Mouse (Mus musculus): Measurements from ENCODE around the gene Klc4. TPM values are rescaled to one million over a fixed set of nuclear protein-coding genes. Genes with fewer than 3 reads are reported as not detected.
A peak's percentile ranks its signal among the peaks of the same experiment; 100 is the strongest.

Gene Klc4
- 49.1 and 54.1 TPM in 2 replicates for polyA plus RNA-seq (2015; fragmentation: Nextera tagmentation; extraction: Ambion mirVana)

DNA sequence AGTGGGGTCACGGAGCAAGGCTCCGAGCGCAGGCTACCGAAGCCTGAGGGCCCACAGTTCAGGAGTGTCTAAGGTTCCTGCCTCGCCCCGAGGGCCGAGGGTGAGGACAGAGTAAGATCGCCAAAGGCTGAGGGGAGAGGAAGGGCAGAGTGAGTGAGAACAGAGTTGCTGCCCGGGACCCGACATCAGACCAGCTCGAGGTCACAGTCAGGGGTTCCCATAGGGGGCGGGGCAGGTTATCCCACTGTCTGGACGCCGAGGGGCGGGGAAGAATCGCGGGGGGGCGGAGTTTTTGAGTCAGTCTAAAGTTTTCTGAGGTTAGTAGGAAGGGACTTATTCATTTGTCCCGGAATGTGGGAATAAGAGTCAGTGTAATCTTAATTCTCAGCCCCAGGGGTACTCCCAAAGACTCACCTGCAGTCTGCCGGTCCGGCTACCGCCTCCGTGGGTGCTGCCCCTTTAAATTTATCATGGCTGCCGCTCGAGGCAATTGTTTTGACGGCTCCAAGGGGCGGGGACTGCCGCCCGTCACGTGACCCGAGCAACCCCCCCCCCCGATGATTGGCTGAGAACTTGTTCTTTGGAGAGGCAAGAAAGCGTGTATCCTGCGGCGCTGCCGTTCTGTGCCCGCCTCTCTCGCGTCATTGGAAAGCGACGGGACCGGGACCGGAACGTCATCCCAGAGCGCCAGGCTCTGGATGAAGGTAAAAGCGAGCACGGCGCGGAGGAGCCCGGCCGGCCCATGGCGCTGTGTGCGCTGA, at the start of gene Klc4, which contains the start of gene Mrpl2:
Gene Klc4, minus strand, starts transcription at position 462 of the 761 bp plus-strand sequence.
Gene Mrpl2, plus strand, starts transcription at position 669 of the 761 bp plus-strand sequence.
- peak; percentile 72 for ATAC-seq
- WGBS: under 1% methylated on average over 53 of the region's 53 CpGs

GRCm38 (mm10) chr17:46694517-46695063, 48.8 kb upstream of the Klc4 start:
- WGBS: 82% methylated on average over 1 of the region's 1 CpGs
- no peak overlapping the region for H3K27ac ChIP-seq
- H3K9me3 ChIP-seq: no peaks in the 10 kb centered on the region
- H3K4me2 ChIP-seq (replicated peaks): no peak overlapping the region
- H3K27me3 ChIP-seq: no peaks in the 10 kb centered on the region
- no peak for ATAC-seq
- peaks cover 43% of the 10 kb centered on the region for H3K36me3 ChIP-seq
- no peaks in the 10 kb centered on the region for H3K4me1 ChIP-seq (replicated peaks)
- no peak overlapping the region for H3K4me3 ChIP-seq (replicated peaks)
- no peak overlapping the region for H3K9ac ChIP-seq (replicated peaks)

More for the DNA sequence above, at the start of gene Klc4, which contains the start of gene Mrpl2:
- Histone ChIP-seq H3K9ac (replicated peaks) (peak within 1 kb of the TSS; percentile 81), H3K36me3 (peaks cover 31% of the 10 kb centered on the region), H3K4me2 (replicated peaks) (peak within 1 kb of the TSS; percentile 89), H3K9me3 (no peaks in the 10 kb centered on the region), H3K4me1 (replicated peaks) (peaks cover 39% of the 10 kb centered on the region), H3K27ac (peak within 1 kb of the TSS; percentile 83), H3K27me3 (no peaks in the 10 kb centered on the region), H3K4me3 (replicated peaks) (peak within 1 kb of the TSS; percentile 72)

GRCm38 (mm10) chr17:46691390-46691789, 45.6 kb upstream of the Klc4 start:
- Histone ChIP-seq H3K36me3 (peaks cover 36% of the 10 kb centered on the region), H3K4me2 (replicated peaks) (no peak overlapping the region), H3K4me3 (replicated peaks) (no peak overlapping the region), H3K27me3 (no peaks in the 10 kb centered on the region), H3K9ac (replicated peaks) (no peak overlapping the region), H3K9me3 (no peaks in the 10 kb centered on the region), H3K27ac (no peak overlapping the region), H3K4me1 (replicated peaks) (no peaks in the 10 kb centered on the region)
- WGBS: 96% methylated on average over 2 of the region's 2 CpGs
- ATAC-seq: no peak

DNA sequence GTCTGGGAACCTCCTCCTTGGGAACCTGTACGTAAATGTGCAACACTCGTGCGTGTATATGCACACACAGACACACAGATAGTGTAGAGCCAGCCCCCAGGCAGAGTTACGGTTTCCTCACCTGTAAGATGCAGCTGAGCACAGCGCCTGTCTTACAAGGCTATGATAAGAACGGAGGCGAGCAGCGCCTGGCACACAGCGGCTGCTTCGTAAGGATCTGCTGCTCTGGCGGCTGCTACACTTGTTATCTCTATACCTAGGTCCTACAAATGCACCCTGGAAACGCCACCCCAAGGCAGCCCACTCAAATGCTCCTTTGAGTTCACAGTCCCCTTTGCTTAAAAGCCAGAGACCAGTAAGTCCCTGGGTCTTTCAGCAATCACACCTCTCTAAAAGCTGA, 44.8 kb upstream of the Klc4 start:
- H3K4me1 ChIP-seq (replicated peaks): no peaks in the 10 kb centered on the region
- H3K36me3 ChIP-seq: peaks cover 36% of the 10 kb centered on the region
- H3K4me2 ChIP-seq (replicated peaks): no peak overlapping the region

DNA sequence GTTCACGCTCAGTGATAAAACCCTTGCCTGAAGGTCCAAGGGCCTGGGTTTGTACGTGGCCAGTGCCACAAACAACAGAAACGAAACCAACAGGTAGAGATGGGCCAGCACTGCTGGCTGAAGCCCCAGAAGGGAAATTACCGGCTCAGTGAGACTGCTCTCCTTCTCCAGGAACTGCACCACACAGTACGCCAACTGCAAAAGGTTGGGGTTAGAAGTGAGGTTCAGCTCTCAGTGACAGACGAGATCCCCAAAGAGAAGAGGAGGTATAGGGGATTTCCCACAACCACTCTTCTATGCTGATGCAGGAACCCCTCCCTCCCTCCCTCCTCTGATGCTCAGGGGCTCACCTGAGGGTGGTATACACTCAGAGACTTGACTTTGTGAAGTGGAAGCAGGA, 40.1 kb upstream of the Klc4 start:
- WGBS: 92% methylated on average over 6 of the region's 6 CpGs
- no peaks in the 10 kb centered on the region for H3K27me3 ChIP-seq
- H3K27ac ChIP-seq: no peak overlapping the region
- H3K4me1 ChIP-seq (replicated peaks): peaks cover 10% of the 10 kb centered on the region
- H3K9me3 ChIP-seq: no peaks in the 10 kb centered on the region
- no peak overlapping the region for H3K9ac ChIP-seq (replicated peaks)
- H3K4me3 ChIP-seq (replicated peaks): no peak overlapping the region
- peaks cover 52% of the 10 kb centered on the region for H3K36me3 ChIP-seq
- H3K4me2 ChIP-seq (replicated peaks): no peak overlapping the region
- ATAC-seq: no peak

More for the DNA sequence above, 44.8 kb upstream of the Klc4 start:
- no peaks in the 10 kb centered on the region for H3K9me3 ChIP-seq
- ATAC-seq: no peak
- no peaks in the 10 kb centered on the region for H3K27me3 ChIP-seq
- H3K27ac ChIP-seq: no peak overlapping the region
- no peak overlapping the region for H3K4me3 ChIP-seq (replicated peaks)
- WGBS: 97% methylated on average over 12 of the region's 12 CpGs
- H3K9ac ChIP-seq (replicated peaks): no peak overlapping the region

- Histone ChIP-seq H3K4me2 (replicated peaks) (no peak overlapping the region), H3K4me3 (replicated peaks) (no peak overlapping the region), H3K9ac (replicated peaks) (no peak overlapping the region), H3K4me1 (replicated peaks) (peaks cover 32% of the 10 kb centered on the region), H3K27me3 (no peaks in the 10 kb centered on the region), H3K36me3 (peaks cover 57% of the 10 kb centered on the region), H3K9me3 (no peaks in the 10 kb centered on the region), H3K27ac (no peak overlapping the region)
- 86% methylated on average over 16 of the region's 16 CpGs for WGBS
- ATAC-seq: no peak
Measured at GRCm38 (mm10) chr17:46682654-46683389, 37.0 kb upstream of the Klc4 start.

DNA sequence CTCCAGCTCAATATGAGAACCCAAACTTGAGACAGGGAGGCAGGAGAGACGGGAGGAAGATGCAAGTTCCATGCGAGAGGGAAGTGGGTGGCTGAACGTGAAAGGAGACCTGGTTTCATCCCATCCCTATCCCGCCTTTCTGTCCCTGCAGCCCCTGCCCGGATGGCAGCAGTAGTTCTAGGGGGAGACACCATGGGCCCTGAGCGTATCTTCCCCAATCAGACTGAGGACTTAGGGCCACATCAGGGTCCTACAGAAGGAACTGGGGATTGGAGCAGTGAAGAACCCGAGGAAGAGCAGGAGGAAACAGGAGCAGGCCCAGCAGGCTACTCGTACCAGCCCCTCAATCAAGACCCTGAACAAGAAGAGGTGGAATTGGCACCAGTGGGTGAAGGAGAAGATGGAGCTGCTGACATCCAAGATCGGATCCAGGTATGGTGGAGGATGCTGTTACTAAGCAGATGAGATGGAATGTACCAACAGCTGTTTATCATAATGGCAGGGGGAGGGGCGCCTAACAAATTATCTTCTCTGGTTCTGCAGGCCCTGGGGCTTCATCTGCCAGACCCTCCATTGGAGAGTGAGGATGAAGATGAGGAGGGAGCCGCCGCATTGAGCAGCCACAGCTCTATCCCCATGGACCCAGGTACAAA, 35.8 kb upstream of the Klc4 start:
- H3K4me2 ChIP-seq (replicated peaks): peak overlapping the region; percentile 92
- H3K36me3 ChIP-seq: peaks cover 59% of the 10 kb centered on the region
- 27% methylated on average over 12 of the region's 12 CpGs for WGBS
- 0 out of 2 replicates have a peak, but pooled peaks have one; percentile 2 for ATAC-seq
- peak overlapping the region; percentile 66; the same call in 1 of the 2 replicates for H3K27ac ChIP-seq
- peaks cover 32% of the 10 kb centered on the region for H3K4me1 ChIP-seq (replicated peaks)
- H3K9ac ChIP-seq (replicated peaks): peak overlapping the region; percentile 80
- no peaks in the 10 kb centered on the region for H3K9me3 ChIP-seq
- H3K4me3 ChIP-seq (replicated peaks): peak overlapping the region; percentile 71
- H3K27me3 ChIP-seq: no peaks in the 10 kb centered on the region

DNA sequence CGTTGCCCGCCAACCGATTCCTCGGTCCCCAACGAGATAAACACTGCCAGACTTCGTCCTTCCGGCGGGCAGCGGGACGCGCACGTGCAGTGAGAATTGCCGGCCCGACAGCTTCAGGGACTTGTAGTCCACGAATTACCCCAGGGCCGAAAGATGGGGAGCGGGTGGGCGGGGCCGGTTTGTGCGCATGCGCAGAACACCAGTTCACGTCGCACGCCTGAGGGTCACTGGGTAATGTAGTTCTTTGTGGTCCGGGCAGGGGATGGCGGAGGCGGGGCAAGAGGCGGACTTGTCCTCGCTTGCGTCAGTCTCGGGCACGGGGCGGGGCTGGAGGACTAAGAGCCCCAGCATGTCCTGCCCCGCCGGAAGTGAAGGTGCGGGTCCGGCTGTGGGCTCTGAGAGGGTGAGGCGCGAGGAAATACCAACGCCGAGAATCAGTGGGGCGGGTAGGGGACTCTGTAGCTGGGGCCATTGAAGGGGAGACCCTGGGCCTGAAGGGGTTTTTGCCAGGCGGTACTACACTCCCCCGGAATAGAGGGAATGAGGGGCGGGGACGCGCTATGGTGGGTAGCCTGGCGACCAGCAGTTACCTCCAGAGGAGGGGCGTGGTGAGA, 35.0 kb upstream of the Klc4 start, which contains the start of gene Klhdc3:
Gene Klhdc3, minus strand, starts transcription at position 155 of the 614 bp plus-strand sequence.
- peak; percentile 97 for ATAC-seq
- H3K4me2 ChIP-seq (replicated peaks): peak within 1 kb of the TSS; percentile 92
- H3K27me3 ChIP-seq: no peaks in the 10 kb centered on the region
- peaks cover 59% of the 10 kb centered on the region for H3K36me3 ChIP-seq
- H3K4me1 ChIP-seq (replicated peaks): peaks cover 32% of the 10 kb centered on the region
- H3K9ac ChIP-seq (replicated peaks): peak within 1 kb of the TSS; percentile 80
- under 1% methylated on average over 49 of the region's 49 CpGs for WGBS
- peak within 1 kb of the TSS; percentile 91 for H3K27ac ChIP-seq
- H3K4me3 ChIP-seq (replicated peaks): peak within 1 kb of the TSS; percentile 71
- no peaks in the 10 kb centered on the region for H3K9me3 ChIP-seq

DNA sequence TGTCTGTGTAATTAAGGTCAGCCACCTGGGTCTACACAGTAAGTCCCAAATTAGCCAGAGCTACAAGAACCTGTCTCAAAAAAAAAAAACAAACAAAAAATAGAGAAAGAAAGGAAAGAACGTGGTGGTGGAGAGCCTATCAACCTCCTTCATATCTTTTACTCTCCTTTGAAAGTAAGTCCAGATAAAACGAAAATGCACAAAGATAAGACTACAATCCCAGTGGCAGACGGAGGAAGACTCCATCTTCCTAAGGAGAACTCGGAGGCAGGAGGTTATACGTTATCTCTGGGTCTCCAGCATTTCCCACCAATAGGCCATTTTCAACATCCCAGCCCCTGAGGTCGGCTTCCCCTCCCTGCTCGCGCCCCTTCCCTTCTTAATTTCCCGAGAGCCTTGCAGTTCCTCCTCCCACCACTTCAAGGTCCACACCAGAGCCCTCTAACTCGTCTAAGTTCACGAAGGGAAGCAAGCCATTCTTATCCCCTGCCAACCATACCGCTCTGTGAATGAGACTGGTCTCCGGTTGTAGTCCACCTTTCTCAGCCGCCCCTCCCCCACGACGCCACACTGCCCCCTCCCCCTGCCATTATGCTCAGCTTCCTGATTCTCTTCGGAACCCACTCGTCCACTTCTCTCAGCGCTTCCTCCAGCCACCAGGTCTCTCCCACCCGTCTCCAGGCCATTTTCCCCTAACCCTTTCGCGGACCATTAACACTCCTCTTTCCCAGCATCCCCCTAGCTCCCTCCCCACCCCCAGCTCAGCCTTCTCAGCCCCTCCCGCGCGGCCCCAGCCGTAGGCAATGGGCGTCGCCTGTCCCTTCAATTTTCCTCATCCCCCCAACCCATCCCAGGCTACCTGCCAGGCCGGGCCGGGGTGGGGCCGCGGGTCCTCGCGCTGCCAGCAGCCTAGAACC, 34.3 kb upstream of the Klc4 start:
- H3K9ac ChIP-seq (replicated peaks): peak overlapping the region; percentile 69
- no peak for ATAC-seq
- peaks cover 33% of the 10 kb centered on the region for H3K4me1 ChIP-seq (replicated peaks)
- peaks cover 59% of the 10 kb centered on the region for H3K36me3 ChIP-seq
- H3K27me3 ChIP-seq: no peaks in the 10 kb centered on the region
- peak overlapping the region; percentile 82 for H3K4me2 ChIP-seq (replicated peaks)
- H3K27ac ChIP-seq: peak overlapping the region; percentile 91
- H3K4me3 ChIP-seq (replicated peaks): peak overlapping the region; percentile 71
- WGBS: under 1% methylated on average over 34 of the region's 34 CpGs
- H3K9me3 ChIP-seq: no peaks in the 10 kb centered on the region

- ATAC-seq: no peak
- 71% methylated on average over 9 of the region's 9 CpGs for WGBS
Measured at GRCm38 (mm10) chr17:46678911-46679310, 33.1 kb upstream of the Klc4 start.

More at GRCm38 (mm10) chr17:46678911-46679310, 33.1 kb upstream of the Klc4 start:
- Histone ChIP-seq H3K27me3 (no peaks in the 10 kb centered on the region), H3K36me3 (peaks cover 53% of the 10 kb centered on the region), H3K4me2 (replicated peaks) (peak overlapping the region; percentile 82), H3K27ac (no peak overlapping the region), H3K9ac (replicated peaks) (peak overlapping the region; percentile 69), H3K4me1 (replicated peaks) (peaks cover 41% of the 10 kb centered on the region), H3K4me3 (replicated peaks) (peak overlapping the region; percentile 71), H3K9me3 (no peaks in the 10 kb centered on the region)

All from midbrain, embryonic 13.5 days (tissue).